Mouse (Mus musculus) midbrain, postnatal 0 days (tissue): ENCODE measurements around the gene Phkg2. TPM values are rescaled to one million over a fixed set of nuclear protein-coding genes. Genes with fewer than 3 reads are reported as not detected.
A peak's percentile ranks its signal among the peaks of the same experiment; 100 is the strongest.
"Not testable (repeated sequence)": the region's sequence is repeated elsewhere in the genome, so short reads cannot be mapped to it uniquely, and the experiment has no call there.

Experiments
- ATAC-seq: fragments of 200-750 bp; cut with Nextera tagmentation; 2 replicates; pipeline ENCODE4 v1.8.0; 2017; ENCODE audit warnings: moderate number of reproducible peaks, mild to moderate bottlenecking, moderate TSS enrichment, moderate library complexity; ENCODE audit not compliant: low FRiP score
- DNase-seq: peaks from one replicate; pipeline ENCODE4 v3.0.0-alpha.2; 2015; ENCODE audit warnings: low spot score
- H3K27ac ChIP-seq: fragments of 300-500 bp; sonication (generic); 2 replicates; pipeline ENCODE4 v1.5.1; 2014; ENCODE audit warnings: low read depth, mild to moderate bottlenecking, low read length, mixed read lengths
- H3K27me3 ChIP-seq: fragments of 300-500 bp; sonication (generic); 2 replicates; pipeline ENCODE4 v1.6.1; 2014; ENCODE audit warnings: low read length, control low read depth, mixed read lengths; ENCODE audit not compliant: insufficient read depth
- H3K36me3 ChIP-seq: fragments of 300-500 bp; sonication (generic); 2 replicates; pipeline ENCODE4 v1.6.1; 2014; ENCODE audit warnings: low read length, control low read depth, mixed read lengths; ENCODE audit not compliant: insufficient read depth
- H3K4me1 ChIP-seq: fragments of 300-500 bp; sonication (generic); 2 replicates; pipeline ENCODE4 v1.6.1; 2014; ENCODE audit warnings: mild to moderate bottlenecking, control low read depth, antibody characterized with exemption, low read length, mixed read lengths; ENCODE audit not compliant: insufficient read depth
- H3K4me2 ChIP-seq: fragments of 300-500 bp; sonication (generic); 2 replicates; pipeline ENCODE4 v1.6.1; 2014; ENCODE audit warnings: low read depth, mild to moderate bottlenecking, low read length, mixed read lengths; ENCODE audit not compliant: poor library complexity, severe bottlenecking
- H3K4me3 ChIP-seq: fragments of 300-500 bp; sonication (generic); 2 replicates; pipeline ENCODE4 v1.5.1; 2014; ENCODE audit warnings: low read depth, mild to moderate bottlenecking, low read length, moderate library complexity
- H3K9ac ChIP-seq: fragments of 300-500 bp; sonication (generic); replicated peaks from 2 replicates; pipeline ENCODE4 v1.6.1; 2014; ENCODE audit warnings: mild to moderate bottlenecking, low read length, moderate library complexity, mixed read lengths; ENCODE audit not compliant: poor library complexity, severe bottlenecking
- H3K9me3 ChIP-seq: fragments of 300-500 bp; sonication (generic); 2 replicates; pipeline ENCODE4 v1.6.1; 2016; ENCODE audit warnings: low read length, control low read depth
- CTCF ChIP-seq: IDR thresholded peaks from 2 replicates; pipeline ENCODE4 v1.5.1; 2016; ENCODE audit warnings: antibody characterized with exemption, mild to moderate bottlenecking
- WGBS: fragments of 180-500 bp; shearing (Covaris S2); extraction: QIAGEN DNeasy Blood & Tissue Kit; methylation state at CpG from one replicate; pipeline ENCODE4 v1.1.7; 2014; 5-methylcytosine and 5-hydroxymethylcytosine counted together
- polyA plus RNA-seq: library from polyadenylated mRNA; unstranded; fragments of >200 nt; fragmentation: Nextera tagmentation; extraction: Ambion mirVana; gene quantifications from 2 replicates; pipeline ENCODE4 v1.2.1, GENCODE M21; 2015
- total RNA-seq: library from RNA; depleted of rRNA; stranded (reverse); fragments of >200 nt; gene quantifications from 2 replicates; pipeline ENCODE4 v1.2.3, GENCODE M21; 2014

Phkg2 gene
- total and polyA plus RNA-seq, 2 experiments from 2014 or later: 54.0 to 62.5 TPM

DNA sequence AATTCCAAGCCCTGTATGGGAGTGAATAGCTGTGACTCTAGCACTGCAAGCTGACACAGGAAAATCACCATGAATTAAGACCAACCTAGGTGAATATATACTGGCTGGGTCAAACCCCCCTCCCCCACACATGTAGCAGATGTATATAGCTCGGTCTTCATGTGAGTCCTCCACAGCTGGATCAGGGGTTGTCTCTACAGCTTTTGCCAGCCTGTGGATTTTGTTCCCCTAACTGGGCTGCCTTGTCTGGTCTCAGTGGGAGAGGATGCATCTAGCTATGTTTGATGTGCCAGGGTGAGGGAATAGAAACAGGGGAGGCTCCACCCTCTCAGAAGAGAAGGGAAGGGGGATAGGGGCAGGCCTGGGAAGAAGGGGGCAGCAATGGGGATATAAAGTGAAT, 43.2 kb downstream of the Phkg2 start:
- no peaks in the 10 kb centered on the region for H3K9me3 ChIP-seq
- DNase-seq: no peak
- peaks cover 12% of the 10 kb centered on the region for H3K36me3 ChIP-seq
- no peak for TF ChIP-seq CTCF
- no peak for ATAC-seq
- peak overlapping the region; percentile 93 for H3K4me2 ChIP-seq
- H3K4me3 ChIP-seq: peak overlapping the region; percentile 100
- H3K27me3 ChIP-seq: no peaks in the 10 kb centered on the region
- H3K9ac ChIP-seq: no peak overlapping the region
- WGBS: 29% methylated on average over 1 of the region's 1 CpGs
- no peak overlapping the region for H3K27ac ChIP-seq
- H3K4me1 ChIP-seq: peaks cover 6% of the 10 kb centered on the region; the same call in 1 of the 2 replicates

DNA sequence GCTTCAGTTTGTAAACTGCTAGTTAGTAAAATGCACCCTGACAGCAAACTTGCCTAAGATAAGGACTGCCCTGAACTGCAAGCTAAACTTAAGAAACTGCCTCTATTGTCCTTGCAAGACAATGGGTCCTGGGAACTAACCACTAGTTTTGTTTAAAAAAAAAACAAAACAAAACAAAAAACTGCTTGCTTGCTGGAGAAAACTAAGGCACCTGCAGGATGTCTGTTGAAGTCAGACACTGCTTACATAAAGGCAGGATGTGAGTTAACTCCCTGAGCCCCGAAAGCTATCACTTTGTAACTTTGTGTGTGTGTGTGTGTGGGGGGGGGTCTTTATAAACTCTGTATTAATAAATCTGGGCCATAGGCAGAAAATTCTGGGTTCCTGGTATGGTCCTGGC, 43.7 kb downstream of the Phkg2 start:
- peaks cover 6% of the 10 kb centered on the region; the same call in 1 of the 2 replicates for H3K4me1 ChIP-seq
- H3K27ac ChIP-seq: no peak overlapping the region
- no peak overlapping the region for H3K4me2 ChIP-seq
- 75% methylated on average over 1 of the region's 1 CpGs for WGBS
- no peak for TF ChIP-seq CTCF
- DNase-seq: no peak
- no peaks in the 10 kb centered on the region for H3K27me3 ChIP-seq
- peaks cover 7% of the 10 kb centered on the region for H3K36me3 ChIP-seq
- no peak overlapping the region for H3K4me3 ChIP-seq
- H3K9ac ChIP-seq: no peak overlapping the region
- no peak for ATAC-seq
- H3K9me3 ChIP-seq: no peaks in the 10 kb centered on the region

DNA sequence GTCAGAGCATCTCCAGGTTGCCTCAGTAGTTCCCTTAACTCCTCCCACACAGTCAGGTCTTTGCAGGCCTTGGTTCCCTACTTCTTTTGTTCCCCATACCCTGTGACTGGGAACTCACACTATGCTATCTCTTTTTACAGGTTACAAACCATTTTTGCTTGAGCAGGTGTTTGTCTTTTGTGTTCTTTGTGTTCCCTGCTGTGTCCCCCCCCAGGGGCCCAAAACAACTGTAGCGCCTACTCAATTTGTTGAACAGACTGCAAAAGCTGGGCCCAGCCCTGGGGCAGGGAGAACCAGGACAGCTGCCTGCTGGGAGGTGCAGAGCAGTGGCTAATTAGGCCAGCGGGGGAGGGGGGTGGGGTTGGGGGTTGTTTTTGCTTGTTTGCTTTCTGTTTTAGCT, 44.8 kb downstream of the Phkg2 start:
- WGBS: 31% methylated on average over 2 of the region's 2 CpGs
- H3K27ac ChIP-seq: no peak overlapping the region
- no peak for TF ChIP-seq CTCF

DNA sequence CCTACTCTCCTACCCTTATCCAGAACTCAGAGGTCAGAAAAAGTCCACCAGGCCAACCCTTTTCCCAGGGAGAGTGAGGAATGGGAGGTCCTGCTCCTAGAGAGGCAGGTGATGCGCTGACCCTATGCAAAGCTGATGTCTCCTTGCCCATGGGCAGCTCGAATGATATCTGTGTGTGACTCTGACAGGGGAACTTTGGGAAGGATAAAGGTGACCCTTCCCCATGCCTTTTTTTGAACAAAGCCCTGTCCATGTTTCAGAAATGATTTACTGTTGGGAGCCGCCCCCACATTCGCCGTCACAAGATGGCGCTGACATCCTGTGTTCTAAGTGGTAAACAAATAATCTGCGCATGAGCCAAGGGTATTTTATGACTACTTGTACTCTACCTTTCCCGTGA, 45.3 kb downstream of the Phkg2 start:
- H3K27me3 ChIP-seq, H3K4me1 ChIP-seq, H3K9me3 ChIP-seq, DNase-seq, H3K9ac ChIP-seq, H3K36me3 ChIP-seq, H3K4me2 ChIP-seq, H3K27ac ChIP-seq, H3K4me3 ChIP-seq, ATAC-seq: not testable (repeated sequence)
- 91% methylated on average over 7 of the region's 8 CpGs for WGBS

More for the DNA sequence above, 44.8 kb downstream of the Phkg2 start:
- Histone ChIP-seq H3K27me3 (no peaks in the 10 kb centered on the region), H3K36me3 (no peaks in the 10 kb centered on the region), H3K9me3 (no peaks in the 10 kb centered on the region), H3K4me3 (no peak overlapping the region), H3K9ac (no peak overlapping the region), H3K4me2 (no peak overlapping the region), H3K4me1 (peaks cover 6% of the 10 kb centered on the region; the same call in 1 of the 2 replicates)
- no peak for DNase-seq
- no peak for ATAC-seq

DNA sequence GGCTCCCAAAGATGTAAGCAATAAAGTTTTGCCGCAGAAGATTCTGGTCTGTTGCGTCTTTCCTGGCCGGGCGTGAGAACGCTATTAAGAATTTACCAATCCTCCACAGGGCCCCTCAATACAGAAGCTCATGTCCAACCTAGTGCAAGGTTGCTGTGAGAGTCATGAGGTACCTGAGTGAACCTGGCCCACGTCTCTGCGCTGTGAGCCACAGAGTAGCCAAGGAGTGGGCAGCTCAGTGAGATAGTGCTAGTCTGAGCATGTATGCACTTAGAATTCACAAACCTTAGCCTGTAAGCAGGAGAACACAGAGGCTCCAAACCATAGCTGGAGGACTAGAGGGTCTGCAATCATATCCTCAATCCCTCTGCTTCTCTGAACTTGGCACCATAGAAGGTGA, 52.9 kb downstream of the Phkg2 start:
- H3K9ac ChIP-seq: no peak overlapping the region
- H3K4me1 ChIP-seq: no peaks in the 10 kb centered on the region
- DNase-seq (no peak), ATAC-seq (no peak)
- no peak for TF ChIP-seq CTCF
- no peaks in the 10 kb centered on the region for H3K36me3 ChIP-seq
- WGBS: 98% methylated on average over 7 of the region's 7 CpGs
- no peaks in the 10 kb centered on the region for H3K27me3 ChIP-seq
- no peak overlapping the region for H3K27ac ChIP-seq
- H3K4me2 ChIP-seq: no peak overlapping the region
- no peaks in the 10 kb centered on the region for H3K9me3 ChIP-seq
- H3K4me3 ChIP-seq: no peak overlapping the region

DNA sequence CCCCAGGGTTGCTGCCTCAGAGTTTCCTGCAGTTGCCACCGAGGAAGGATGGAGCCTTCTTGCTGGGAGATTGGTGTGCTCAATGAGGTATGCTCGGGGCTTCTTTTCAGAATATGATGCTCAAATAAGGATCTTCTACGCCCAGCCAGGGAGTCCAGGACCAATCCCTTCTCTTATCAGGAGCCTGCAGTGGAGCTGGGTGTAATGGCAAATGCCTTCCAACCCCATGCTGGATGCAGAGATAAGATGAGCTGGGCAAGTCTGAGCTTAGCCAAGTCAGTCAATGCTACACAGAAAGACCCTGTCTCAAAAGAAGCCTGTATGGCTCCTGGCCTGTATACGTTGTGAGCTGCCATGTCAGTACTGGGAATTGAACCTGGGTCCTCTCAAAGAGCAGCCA, 53.3 kb downstream of the Phkg2 start:
- H3K27me3 ChIP-seq: no peaks in the 10 kb centered on the region
- DNase-seq: no peak
- H3K27ac ChIP-seq: no peak overlapping the region
- ATAC-seq: no peak
- TF ChIP-seq CTCF: no peak
- no peak overlapping the region for H3K9ac ChIP-seq
- WGBS: 88% methylated on average over 4 of the region's 4 CpGs
- H3K9me3 ChIP-seq: no peaks in the 10 kb centered on the region
- no peaks in the 10 kb centered on the region for H3K4me1 ChIP-seq
- no peaks in the 10 kb centered on the region for H3K36me3 ChIP-seq
- H3K4me3 ChIP-seq: no peak overlapping the region
- no peak overlapping the region for H3K4me2 ChIP-seq

DNA sequence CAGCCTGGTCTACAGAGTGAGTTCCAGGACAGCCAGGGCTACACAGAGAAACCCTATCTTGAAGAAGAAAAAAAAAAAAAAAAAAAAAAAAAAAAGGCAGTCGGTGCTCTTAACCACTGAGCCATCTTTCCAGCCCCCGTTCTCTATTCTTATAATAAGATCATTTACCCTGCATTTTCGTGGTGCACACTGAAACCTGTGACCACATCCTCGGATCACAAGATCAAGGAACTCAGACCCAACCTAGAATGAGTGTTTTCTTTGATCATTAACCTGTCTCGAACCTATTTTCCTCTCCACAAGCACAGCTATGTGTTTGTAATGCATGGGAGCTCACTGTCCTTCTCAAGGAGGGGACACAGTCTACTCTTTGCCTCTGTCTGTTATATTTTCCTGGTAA, 55.5 kb downstream of the Phkg2 start:
- no peak overlapping the region for H3K27ac ChIP-seq
- no peaks in the 10 kb centered on the region for H3K27me3 ChIP-seq
- no peak for DNase-seq
- no peaks in the 10 kb centered on the region for H3K36me3 ChIP-seq
- H3K9ac ChIP-seq: no peak overlapping the region
- H3K9me3 ChIP-seq: no peaks in the 10 kb centered on the region
- no peak overlapping the region for H3K4me3 ChIP-seq
- H3K4me2 ChIP-seq: no peak overlapping the region
- TF ChIP-seq CTCF: no peak
- no peak for ATAC-seq
- H3K4me1 ChIP-seq: no peaks in the 10 kb centered on the region
- WGBS: 81% methylated on average over 5 of the region's 5 CpGs
